Mouse (Mus musculus): ENCODE measurements at regions not wholly inside any gene's neighbourhood (a gene's known extent, or its start where the extent isn't known, plus 50 kb on each side); places are given as distances from the start of the nearest gene placed in this dataset.

DNA sequence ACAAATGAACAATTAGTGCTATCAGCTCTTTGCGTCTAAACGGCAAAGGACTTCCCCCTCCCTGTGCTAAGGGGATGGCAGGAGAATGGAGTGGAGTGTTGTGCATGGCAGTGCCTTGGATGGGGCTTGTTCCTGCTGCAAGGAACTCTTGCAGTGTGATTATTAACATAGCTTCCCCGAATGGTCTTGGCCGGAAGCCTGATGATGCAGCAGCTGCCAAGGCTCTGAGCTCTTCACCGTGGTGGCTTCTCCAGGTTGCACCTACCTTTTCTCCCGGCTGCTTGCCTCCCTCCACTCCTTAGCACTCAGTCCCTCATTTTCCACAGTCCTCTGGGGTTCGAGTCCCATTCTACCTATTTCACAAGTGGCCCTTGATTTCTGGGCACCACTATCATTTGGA, 76.8 kb upstream of the 4931429L15Rik start:
- TF ChIP-seq CTCF (IDR thresholded peaks at IDR 0.05; ENCODE audit: control insufficient read depth, insufficient read depth, insufficient replicate concordance, low read depth, low read length) (no peak), POLR2A (IDR thresholded peaks at IDR 0.05; ENCODE audit: control insufficient read depth, low read depth, low read length) (no peak)

Measured in testis, adult 2 months (tissue).